Mouse (Mus musculus) limb, embryonic 11.5 days (tissue): ENCODE results near the gene Bid. TPM values are rescaled to one million over a fixed set of nuclear protein-coding genes. Genes with fewer than 3 reads are reported as not detected.

ENCODE experiments used
- ATAC-seq: fragments of 200-750 bp; cut with Nextera tagmentation; 2 replicates; pipeline ENCODE4 v1.8.0; 2017; ENCODE audit warnings: low read depth; ENCODE audit not compliant: insufficient number of reproducible peaks, low FRiP score, low TSS enrichment
- DNase-seq: peaks from one replicate; pipeline ENCODE4 v3.0.0-alpha.2; 2015; ENCODE audit warnings: low spot score
- H3K27ac ChIP-seq: fragments of 300-500 bp; sonication (generic); replicated peaks from 2 replicates; pipeline ENCODE4 v1.5.1; 2014; ENCODE audit warnings: low read depth, mild to moderate bottlenecking, low read length
- H3K27me3 ChIP-seq: fragments of 300-500 bp; sonication (generic); 2 replicates; pipeline ENCODE4 v1.6.1; 2014; ENCODE audit warnings: mild to moderate bottlenecking, low read length, mixed read lengths; ENCODE audit not compliant: control insufficient read depth, insufficient read depth
- H3K36me3 ChIP-seq: fragments of 300-500 bp; sonication (generic); 2 replicates; pipeline ENCODE4 v1.6.1; 2014; ENCODE audit warnings: mild to moderate bottlenecking, low read length, moderate library complexity, mixed read lengths; ENCODE audit not compliant: control insufficient read depth, insufficient read depth
- H3K4me1 ChIP-seq: fragments of 300-500 bp; sonication (generic); 2 replicates; pipeline ENCODE4 v1.6.1; 2014; ENCODE audit warnings: low read length, mixed read lengths; ENCODE audit not compliant: control insufficient read depth, insufficient read depth
- H3K4me2 ChIP-seq: fragments of 300-500 bp; sonication (generic); 2 replicates; pipeline ENCODE4 v1.6.1; 2014; ENCODE audit warnings: low read depth, mild to moderate bottlenecking, moderate library complexity; ENCODE audit not compliant: severe bottlenecking
- H3K4me3 ChIP-seq: fragments of 300-500 bp; sonication (generic); 2 replicates; pipeline ENCODE4 v1.5.1; 2014; ENCODE audit warnings: low read depth, low read length
- H3K9ac ChIP-seq: fragments of 300-500 bp; sonication (generic); 2 replicates; pipeline ENCODE4 v1.6.1; 2014; ENCODE audit warnings: mild to moderate bottlenecking, low read length
- H3K9me3 ChIP-seq: fragments of 300-500 bp; sonication (generic); 2 replicates; pipeline ENCODE4 v1.6.1; 2016; ENCODE audit warnings: low read length; ENCODE audit not compliant: control insufficient read depth
- WGBS: fragments of 180-500 bp; shearing (Covaris S2); extraction: QIAGEN DNeasy Blood & Tissue Kit; methylation state at CpG from one replicate; pipeline ENCODE4 v1.1.7; 2014; 5-methylcytosine and 5-hydroxymethylcytosine counted together
- polyA plus RNA-seq: library from polyadenylated mRNA; unstranded; fragments of >200 nt; fragmentation: Nextera tagmentation; extraction: Ambion mirVana; gene quantifications from 2 replicates; pipeline ENCODE4 v1.2.1, GENCODE M21; 2014

The Bid gene
- polyA plus RNA-seq, 1 experiment from 2014 or later = 17.0 TPM

- no peaks in the 10 kb centered on the region for H3K9me3 ChIP-seq
- no peaks in the 10 kb centered on the region for H3K4me1 ChIP-seq
- no peak overlapping the region for H3K4me3 ChIP-seq
- no peak for ATAC-seq
- H3K4me2 ChIP-seq = no peak overlapping the region
- H3K9ac ChIP-seq = no peak overlapping the region
- no peaks in the 10 kb centered on the region for H3K27me3 ChIP-seq
- DNase-seq = no peak
- H3K27ac ChIP-seq = no peak overlapping the region
- 96% methylated on average over 6 of the region's 6 CpGs for WGBS
- H3K36me3 ChIP-seq = peaks cover 4% of the 10 kb centered on the region
Measured at GRCm38 (mm10) chr6:120884436-120884835, 32.2 kb downstream of the Bid start.

- Histone ChIP-seq H3K36me3 (no peaks in the 10 kb centered on the region; the same call in 1 of the 2 replicates), H3K9me3 (no peaks in the 10 kb centered on the region), H3K27me3 (no peaks in the 10 kb centered on the region), H3K9ac (no peak overlapping the region), H3K27ac (no peak overlapping the region), H3K4me3 (no peak overlapping the region), H3K4me1 (no peaks in the 10 kb centered on the region), H3K4me2 (no peak overlapping the region)
- DNase-seq (no peak), ATAC-seq (no peak)
- 81% methylated on average over 5 of the region's 5 CpGs for WGBS
Measured at GRCm38 (mm10) chr6:120879046-120879445, 37.6 kb downstream of the Bid start.

- no peak overlapping the region for H3K4me3 ChIP-seq
- no peak overlapping the region for H3K9ac ChIP-seq
- no peaks in the 10 kb centered on the region for H3K4me1 ChIP-seq
- H3K27ac ChIP-seq = no peak overlapping the region
- H3K36me3 ChIP-seq = peaks cover 5% of the 10 kb centered on the region; the same call in 1 of the 2 replicates
- no peak overlapping the region for H3K4me2 ChIP-seq
- WGBS = 63% methylated on average over 9 of the region's 9 CpGs
- ATAC-seq (no peak), DNase-seq (no peak)
- H3K9me3 ChIP-seq = no peaks in the 10 kb centered on the region
- H3K27me3 ChIP-seq = no peaks in the 10 kb centered on the region
Measured at GRCm38 (mm10) chr6:120873874-120874273, 42.8 kb downstream of the Bid start.

- H3K4me3 ChIP-seq = no peak overlapping the region
- DNase-seq = no peak
- no peak overlapping the region for H3K9ac ChIP-seq
- no peak overlapping the region for H3K4me2 ChIP-seq
- no peak overlapping the region for H3K27ac ChIP-seq
- 89% methylated on average over 2 of the region's 2 CpGs for WGBS
- no peaks in the 10 kb centered on the region for H3K27me3 ChIP-seq
- no peaks in the 10 kb centered on the region for H3K9me3 ChIP-seq
- peaks cover 7% of the 10 kb centered on the region; the same call in 1 of the 2 replicates for H3K36me3 ChIP-seq
- no peak for ATAC-seq
- H3K4me1 ChIP-seq = no peaks in the 10 kb centered on the region
Measured at GRCm38 (mm10) chr6:120871286-120871685, 45.4 kb downstream of the Bid start.

- Histone ChIP-seq H3K4me3 (no peak overlapping the region), H3K27ac (no peak overlapping the region), H3K4me2 (no peak overlapping the region), H3K9me3 (no peaks in the 10 kb centered on the region), H3K36me3 (peaks cover 7% of the 10 kb centered on the region; the same call in 1 of the 2 replicates), H3K9ac (no peak overlapping the region), H3K27me3 (no peaks in the 10 kb centered on the region), H3K4me1 (no peaks in the 10 kb centered on the region)
- no peak for DNase-seq
- no peak for ATAC-seq
- 77% methylated on average over 1 of the region's 1 CpGs for WGBS
Measured at GRCm38 (mm10) chr6:120868824-120869223, 47.8 kb downstream of the Bid start.

- 90% methylated on average over 9 of the region's 9 CpGs for WGBS
- DNase-seq (no peak), ATAC-seq (no peak)
- H3K9ac ChIP-seq = no peak overlapping the region
- H3K27ac ChIP-seq = no peak overlapping the region
- no peaks in the 10 kb centered on the region for H3K27me3 ChIP-seq
- H3K9me3 ChIP-seq = no peaks in the 10 kb centered on the region
- peaks cover 4% of the 10 kb centered on the region; the same call in 1 of the 2 replicates for H3K36me3 ChIP-seq
- no peak overlapping the region for H3K4me3 ChIP-seq
- H3K4me2 ChIP-seq = no peak overlapping the region
- no peaks in the 10 kb centered on the region for H3K4me1 ChIP-seq
Measured at GRCm38 (mm10) chr6:120866051-120866814, 50.4 kb downstream of the Bid start.

GRCm38 (mm10) chr6:120860079-120860478 is 56.6 kb downstream of the Bid start:
- H3K4me3 ChIP-seq = no peak overlapping the region
- ATAC-seq = no peak
- H3K27ac ChIP-seq = no peak overlapping the region
- no peaks in the 10 kb centered on the region for H3K4me1 ChIP-seq
- H3K9me3 ChIP-seq = no peaks in the 10 kb centered on the region
- WGBS = 98% methylated on average over 3 of the region's 3 CpGs
- H3K36me3 ChIP-seq = peaks cover 6% of the 10 kb centered on the region
- H3K27me3 ChIP-seq = no peaks in the 10 kb centered on the region
- H3K9ac ChIP-seq = no peak overlapping the region
- no peak overlapping the region for H3K4me2 ChIP-seq
- no peak for DNase-seq

GRCm38 (mm10) chr6:120858217-120858711 is 58.4 kb downstream of the Bid start:
- no peak overlapping the region for H3K4me3 ChIP-seq
- no peaks in the 10 kb centered on the region for H3K4me1 ChIP-seq
- 82% methylated on average over 8 of the region's 8 CpGs for WGBS
- H3K27ac ChIP-seq = no peak overlapping the region
- no peaks in the 10 kb centered on the region for H3K9me3 ChIP-seq
- peaks cover 6% of the 10 kb centered on the region for H3K36me3 ChIP-seq
- DNase-seq = no peak
- no peak for ATAC-seq
- no peak overlapping the region for H3K4me2 ChIP-seq
- no peaks in the 10 kb centered on the region for H3K27me3 ChIP-seq
- H3K9ac ChIP-seq = no peak overlapping the region
